Mouse (Mus musculus): ENCODE measurements around the gene Gm28044.

- TF ChIP-seq CTCF (IDR thresholded peaks at IDR 0.05; ENCODE audit: low read depth) (no peak), EP300 (IDR thresholded peaks at IDR 0.05; ENCODE audit: low read depth) (no peak)
These were observed 53.6 kb downstream of the Gm28044 start for GRCm38 (mm10) chr13:67306718-67307117.
